Mouse (Mus musculus): ENCODE measurements around the gene Gm47289. TPM values are rescaled to one million over a fixed set of nuclear protein-coding genes. Genes with fewer than 3 reads are reported as not detected.

Gene Gm47289
- polyA plus RNA-seq, 2 experiments, result 0.03 TPM; not detected in 1

DNA sequence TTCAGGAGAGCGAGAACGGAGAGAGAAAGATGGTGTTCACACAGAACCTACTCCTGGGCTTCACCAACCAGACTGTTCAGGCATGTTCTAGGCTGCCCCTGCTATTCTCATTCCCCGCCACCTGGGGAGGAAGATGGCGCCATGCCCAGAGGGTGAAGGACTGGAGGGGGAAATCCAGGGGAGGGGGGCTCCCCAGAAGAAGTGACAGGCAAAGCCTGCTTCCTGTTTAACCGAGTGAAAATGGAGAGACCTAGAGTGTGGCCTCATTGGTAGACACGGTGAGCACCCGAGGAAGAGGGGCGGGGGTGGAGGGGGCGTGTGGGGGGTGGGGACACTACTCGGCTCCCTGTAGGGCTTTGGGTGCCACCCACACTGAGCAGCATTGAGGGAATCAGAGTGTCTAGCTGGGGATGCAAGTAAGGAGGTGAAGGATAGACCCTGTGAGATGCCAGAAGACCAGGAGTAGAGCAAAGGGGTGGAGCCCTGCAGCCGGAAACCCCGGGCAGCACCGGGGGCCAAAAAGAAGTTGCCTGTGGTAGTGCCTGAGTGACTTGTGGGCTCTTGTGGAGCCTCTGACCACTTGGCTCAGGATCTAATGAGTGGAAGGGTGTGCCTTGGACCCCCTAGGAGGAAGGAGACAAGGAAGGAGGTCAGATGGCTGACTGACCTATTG lies 12.7 kb upstream of the Gm47289 start:
- no peak overlapping the region for H3K27ac ChIP-seq (replicated peaks; ENCODE audit: low read depth, low read length)
- no peak overlapping the region for H3K4me2 ChIP-seq (replicated peaks; ENCODE audit: low read depth, low read length, severe bottlenecking)
- no peak for DNase-seq (ENCODE audit: low spot score)
- H3K9me3 ChIP-seq (ENCODE audit: control insufficient read depth, low read length), result no peaks in the 10 kb centered on the region
- no peak overlapping the region for H3K9ac ChIP-seq (ENCODE audit: low read depth, low read length, severe bottlenecking)
- ATAC-seq (ENCODE audit: low FRiP score, low read depth), result no peak
- H3K27me3 ChIP-seq (ENCODE audit: control insufficient read depth, insufficient read depth, low read length), result no peaks in the 10 kb centered on the region
- H3K36me3 ChIP-seq (ENCODE audit: control insufficient read depth, insufficient read depth, low read length), result no peaks in the 10 kb centered on the region
- no peaks in the 10 kb centered on the region for H3K4me1 ChIP-seq (ENCODE audit: control insufficient read depth, insufficient read depth, low read length)
- WGBS, result 73% methylated on average over 13 of the region's 13 CpGs
- H3K4me3 ChIP-seq (replicated peaks; ENCODE audit: low read length), result no peak overlapping the region
- no peak for TF ChIP-seq POLR2A (IDR thresholded peaks at IDR 0.05; ENCODE audit: borderline replicate concordance, extremely low read depth, insufficient read depth, insufficient read length)

DNA sequence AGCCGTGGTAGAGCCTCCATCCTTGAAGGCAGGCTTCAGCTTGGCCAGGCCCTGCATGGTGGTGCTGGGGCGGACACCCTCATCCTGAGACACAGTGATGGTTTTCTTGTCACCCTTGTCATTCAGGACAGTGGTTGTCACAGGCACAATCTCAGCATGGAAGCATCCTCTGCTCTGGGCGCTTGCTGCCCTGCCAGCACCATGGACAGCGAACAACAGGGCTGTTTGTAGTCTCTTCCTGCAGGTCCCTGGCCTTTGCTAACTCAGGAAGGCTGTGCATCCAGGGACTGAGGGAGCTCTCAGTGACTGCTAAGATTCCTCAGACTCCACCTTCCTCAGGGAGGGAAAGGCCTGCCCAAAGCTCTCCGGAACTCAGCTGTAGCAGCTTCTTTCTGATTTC lies 9.4 kb upstream of the Gm47289 start:
- DNase-seq (ENCODE audit: low spot score) (peak; percentile 72), ATAC-seq (ENCODE audit: low FRiP score, low read depth) (no peak)
- Histone ChIP-seq H3K9ac (ENCODE audit: low read depth, low read length, severe bottlenecking) (no peak overlapping the region), H3K27ac (replicated peaks; ENCODE audit: low read depth, low read length) (no peak overlapping the region), H3K36me3 (ENCODE audit: control insufficient read depth, insufficient read depth, low read length) (no peaks in the 10 kb centered on the region), H3K27me3 (ENCODE audit: control insufficient read depth, insufficient read depth, low read length) (no peaks in the 10 kb centered on the region), H3K4me3 (replicated peaks; ENCODE audit: low read length) (no peak overlapping the region), H3K4me1 (ENCODE audit: control insufficient read depth, insufficient read depth, low read length) (no peaks in the 10 kb centered on the region), H3K4me2 (replicated peaks; ENCODE audit: low read depth, low read length, severe bottlenecking) (no peak overlapping the region), H3K9me3 (ENCODE audit: control insufficient read depth, low read length) (no peaks in the 10 kb centered on the region)
- no peak for TF ChIP-seq POLR2A (IDR thresholded peaks at IDR 0.05; ENCODE audit: borderline replicate concordance, extremely low read depth, insufficient read depth, insufficient read length)
- 16% methylated on average over 5 of the region's 5 CpGs for WGBS

GRCm38 (mm10) chr9:119151751-119152150 lies 7.2 kb upstream of the Gm47289 start:
- no peak for ATAC-seq (ENCODE audit: low FRiP score, low read depth)
- Histone ChIP-seq H3K4me3 (replicated peaks; ENCODE audit: low read length) (no peak overlapping the region), H3K9me3 (ENCODE audit: control insufficient read depth, low read length) (no peaks in the 10 kb centered on the region), H3K4me2 (replicated peaks; ENCODE audit: low read depth, low read length, severe bottlenecking) (no peak overlapping the region), H3K9ac (ENCODE audit: low read depth, low read length, severe bottlenecking) (no peak overlapping the region), H3K4me1 (ENCODE audit: control insufficient read depth, insufficient read depth, low read length) (no peaks in the 10 kb centered on the region; the same call in 1 of the 2 replicates), H3K36me3 (ENCODE audit: control insufficient read depth, insufficient read depth, low read length) (no peaks in the 10 kb centered on the region), H3K27me3 (ENCODE audit: control insufficient read depth, insufficient read depth, low read length) (no peaks in the 10 kb centered on the region; the same call in 1 of the 2 replicates), H3K27ac (replicated peaks; ENCODE audit: low read depth, low read length) (no peak overlapping the region)
- 62% methylated on average over 2 of the region's 2 CpGs for WGBS
- no peak for DNase-seq (ENCODE audit: low spot score)
- no peak for TF ChIP-seq POLR2A (IDR thresholded peaks at IDR 0.05; ENCODE audit: borderline replicate concordance, extremely low read depth, insufficient read depth, insufficient read length)

DNA sequence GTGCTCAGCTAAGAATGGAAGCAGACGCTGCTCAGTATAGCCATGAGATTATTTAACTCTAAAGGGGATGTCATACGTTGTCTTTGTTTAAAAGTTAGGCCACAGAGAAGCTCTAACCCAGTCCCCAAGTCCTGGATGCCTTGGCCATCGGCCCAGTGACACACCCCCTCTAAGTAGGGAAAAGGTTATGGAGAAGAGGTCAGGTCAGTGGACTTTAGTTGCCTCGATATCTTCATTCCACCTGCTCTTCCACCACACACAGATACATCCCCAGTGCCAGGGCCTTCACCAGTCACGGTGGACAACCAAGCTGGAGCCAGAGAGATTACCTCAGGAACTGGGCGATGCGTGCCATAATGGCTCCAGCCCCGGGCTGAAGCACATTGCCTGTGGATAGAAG lies 3.5 kb upstream of the Gm47289 start:
- H3K9me3 ChIP-seq (ENCODE audit: control insufficient read depth, low read length), result no peaks in the 10 kb centered on the region
- WGBS, result 74% methylated on average over 8 of the region's 8 CpGs
- no peaks in the 10 kb centered on the region; the same call in 1 of the 2 replicates for H3K4me1 ChIP-seq (ENCODE audit: control insufficient read depth, insufficient read depth, low read length)
- ATAC-seq (ENCODE audit: low FRiP score, low read depth) (no peak), DNase-seq (ENCODE audit: low spot score) (no peak)
- no peak overlapping the region for H3K4me3 ChIP-seq (replicated peaks; ENCODE audit: low read length)
- TF ChIP-seq POLR2A (IDR thresholded peaks at IDR 0.05; ENCODE audit: borderline replicate concordance, extremely low read depth, insufficient read depth, insufficient read length), result no peak
- no peaks in the 10 kb centered on the region for H3K36me3 ChIP-seq (ENCODE audit: control insufficient read depth, insufficient read depth, low read length)
- no peak overlapping the region for H3K4me2 ChIP-seq (replicated peaks; ENCODE audit: low read depth, low read length, severe bottlenecking)
- H3K9ac ChIP-seq (ENCODE audit: low read depth, low read length, severe bottlenecking), result no peak overlapping the region
- no peak overlapping the region for H3K27ac ChIP-seq (replicated peaks; ENCODE audit: low read depth, low read length)
- H3K27me3 ChIP-seq (ENCODE audit: control insufficient read depth, insufficient read depth, low read length), result no peaks in the 10 kb centered on the region; the same call in 1 of the 2 replicates

DNA sequence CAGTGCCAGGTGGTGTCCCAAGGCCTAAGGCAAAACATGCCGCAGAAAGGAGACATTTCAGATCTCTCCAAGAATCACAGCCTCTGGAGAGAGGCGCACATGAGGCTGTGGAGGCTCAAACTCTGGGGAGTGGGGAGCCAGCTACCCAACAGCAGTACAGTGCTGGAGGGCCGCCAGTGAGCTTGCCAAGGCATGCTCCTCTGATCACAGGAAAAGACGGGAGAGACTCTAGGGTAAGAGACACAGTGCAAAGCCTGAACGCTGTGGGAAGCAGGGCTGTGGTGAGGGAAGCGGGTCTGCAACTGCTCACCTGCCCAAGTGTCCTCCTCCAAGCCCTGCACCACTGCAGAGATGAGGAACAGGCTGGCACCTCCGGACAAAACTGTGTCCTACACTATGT lies 3.1 kb upstream of the Gm47289 start:
- Histone ChIP-seq H3K4me3 (replicated peaks; ENCODE audit: low read length) (no peak overlapping the region), H3K4me2 (replicated peaks; ENCODE audit: low read depth, low read length, severe bottlenecking) (0 out of 2 replicates have a peak overlapping the region, but pooled peaks have one; percentile 58), H3K4me1 (ENCODE audit: control insufficient read depth, insufficient read depth, low read length) (no peaks in the 10 kb centered on the region; the same call in 1 of the 2 replicates), H3K9me3 (ENCODE audit: control insufficient read depth, low read length) (no peaks in the 10 kb centered on the region), H3K9ac (ENCODE audit: low read depth, low read length, severe bottlenecking) (no peak overlapping the region), H3K27me3 (ENCODE audit: control insufficient read depth, insufficient read depth, low read length) (no peaks in the 10 kb centered on the region; the same call in 1 of the 2 replicates), H3K36me3 (ENCODE audit: control insufficient read depth, insufficient read depth, low read length) (no peaks in the 10 kb centered on the region), H3K27ac (replicated peaks; ENCODE audit: low read depth, low read length) (no peak overlapping the region)
- 51% methylated on average over 7 of the region's 7 CpGs for WGBS
- TF ChIP-seq POLR2A (IDR thresholded peaks at IDR 0.05; ENCODE audit: borderline replicate concordance, extremely low read depth, insufficient read depth, insufficient read length), result no peak
- ATAC-seq (ENCODE audit: low FRiP score, low read depth) (no peak), DNase-seq (ENCODE audit: low spot score) (no peak)

Data from limb, embryonic 14.5 days (tissue).